Mouse (Mus musculus): ENCODE results near the gene Gm3532. TPM values are rescaled to one million over a fixed set of nuclear protein-coding genes. Genes with fewer than 3 reads are reported as not detected.
"Not testable (repeated sequence)": the region's sequence is repeated elsewhere in the genome, so short reads cannot be mapped to it uniquely, and the experiment has no call there.

Gene Gm3532
- polyA plus RNA-seq (2014; fragmentation: Nextera tagmentation; extraction: Ambion mirVana): not detected in 2 replicates

- not testable (repeated sequence) for H3K4me1 ChIP-seq (replicated peaks; ENCODE audit: control insufficient read depth, insufficient read depth, low read length); H3K27me3 ChIP-seq (ENCODE audit: control insufficient read depth, insufficient read depth, low read length); H3K27ac ChIP-seq (ENCODE audit: low read depth, low read length); DNase-seq (ENCODE audit: low spot score); H3K9ac ChIP-seq (ENCODE audit: low read length); H3K4me3 ChIP-seq (ENCODE audit: low read depth, low read length); ATAC-seq (replicated peaks; ENCODE audit: low FRiP score); H3K36me3 ChIP-seq (ENCODE audit: control insufficient read depth, insufficient read depth, low read length); H3K9me3 ChIP-seq (ENCODE audit: control insufficient read depth, low read length); H3K4me2 ChIP-seq (ENCODE audit: low read depth, low read length, severe bottlenecking)
- no CpG with 5 or more reads among the region's 2 CpGs for WGBS
These were observed at the start of gene Gm3532 for GRCm38 (mm10) chr14:5538196-5538595. Gene Gm3532, plus strand, starts transcription at chr14:5538496.

GRCm38 (mm10) chr14:5501374-5501773, 36.9 kb upstream of the Gm3532 start, which contains the start of gene Gm3488:
Gene Gm3488, plus strand, starts transcription at chr14:5501674.
- not testable (repeated sequence) for H3K4me1 ChIP-seq (replicated peaks; ENCODE audit: control insufficient read depth, insufficient read depth, low read length); H3K9me3 ChIP-seq (ENCODE audit: control insufficient read depth, low read length); H3K9ac ChIP-seq (ENCODE audit: low read length); H3K36me3 ChIP-seq (ENCODE audit: control insufficient read depth, insufficient read depth, low read length); H3K27me3 ChIP-seq (ENCODE audit: control insufficient read depth, insufficient read depth, low read length); H3K27ac ChIP-seq (ENCODE audit: low read depth, low read length); ATAC-seq (replicated peaks; ENCODE audit: low FRiP score); H3K4me3 ChIP-seq (ENCODE audit: low read depth, low read length); DNase-seq (ENCODE audit: low spot score); H3K4me2 ChIP-seq (ENCODE audit: low read depth, low read length, severe bottlenecking)
- no CpG with 5 or more reads among the region's 35 CpGs for WGBS

Other genes with a start within 250 kb of the Gm3532 start
- not detected in 2 replicates for gene Gm3542, start 203.6 kb upstream of the Gm3532 start, polyA plus RNA-seq (2014; fragmentation: Nextera tagmentation; extraction: Ambion mirVana)
- not detected in 2 replicates for gene Gm3500, start 149.4 kb upstream of the Gm3532 start, polyA plus RNA-seq (2014; fragmentation: Nextera tagmentation; extraction: Ambion mirVana)
- gene Gm3194, start 83.0 kb upstream of the Gm3532 start, polyA plus RNA-seq (2014; fragmentation: Nextera tagmentation; extraction: Ambion mirVana): 1.5 and 1.6 TPM in 2 replicates
- gene Gm8246, start 60.7 kb upstream of the Gm3532 start, polyA plus RNA-seq (2014; fragmentation: Nextera tagmentation; extraction: Ambion mirVana): not detected in 2 replicates
- not detected in 2 replicates for gene Gm3187, start 54.3 kb upstream of the Gm3532 start, polyA plus RNA-seq (2014; fragmentation: Nextera tagmentation; extraction: Ambion mirVana)
- 2.0 and 2.7 TPM in 2 replicates for gene Gm3488, start 36.8 kb upstream of the Gm3532 start, polyA plus RNA-seq (2014; fragmentation: Nextera tagmentation; extraction: Ambion mirVana)
- not detected in 2 replicates for gene Gm8265, start 94.5 kb downstream of the Gm3532 start, polyA plus RNA-seq (2014; fragmentation: Nextera tagmentation; extraction: Ambion mirVana)
- not detected in 2 replicates for gene Gm9603, start 149.0 kb downstream of the Gm3532 start, polyA plus RNA-seq (2014; fragmentation: Nextera tagmentation; extraction: Ambion mirVana)
- gene Gm3373, start 203.1 kb downstream of the Gm3532 start, polyA plus RNA-seq (2014; fragmentation: Nextera tagmentation; extraction: Ambion mirVana): 0.17 TPM in 1 of 2 replicates, not detected in the other

Measured in forebrain, embryonic 11.5 days (tissue).